Mouse (Mus musculus): ENCODE measurements at regions not wholly inside any gene's neighbourhood (a gene's known extent, or its start where the extent isn't known, plus 50 kb on each side); places are given as distances from the start of the nearest gene placed in this dataset.

- TF ChIP-seq POLR2A (IDR thresholded peaks at IDR 0.05; ENCODE audit: borderline replicate concordance, extremely low read depth, low read depth, low read length), result no peak
- no peak for TF ChIP-seq CTCF (IDR thresholded peaks at IDR 0.05; ENCODE audit: insufficient read depth, low read length)
Measured at GRCm38 (mm10) chr12:77841844-77842415, 352.1 kb upstream of the Gm6657 start.

Data from lung, adult 2 months (tissue).